ENCODE assay signal across 17 mouse cellular contexts in the genomic region with DNA sequence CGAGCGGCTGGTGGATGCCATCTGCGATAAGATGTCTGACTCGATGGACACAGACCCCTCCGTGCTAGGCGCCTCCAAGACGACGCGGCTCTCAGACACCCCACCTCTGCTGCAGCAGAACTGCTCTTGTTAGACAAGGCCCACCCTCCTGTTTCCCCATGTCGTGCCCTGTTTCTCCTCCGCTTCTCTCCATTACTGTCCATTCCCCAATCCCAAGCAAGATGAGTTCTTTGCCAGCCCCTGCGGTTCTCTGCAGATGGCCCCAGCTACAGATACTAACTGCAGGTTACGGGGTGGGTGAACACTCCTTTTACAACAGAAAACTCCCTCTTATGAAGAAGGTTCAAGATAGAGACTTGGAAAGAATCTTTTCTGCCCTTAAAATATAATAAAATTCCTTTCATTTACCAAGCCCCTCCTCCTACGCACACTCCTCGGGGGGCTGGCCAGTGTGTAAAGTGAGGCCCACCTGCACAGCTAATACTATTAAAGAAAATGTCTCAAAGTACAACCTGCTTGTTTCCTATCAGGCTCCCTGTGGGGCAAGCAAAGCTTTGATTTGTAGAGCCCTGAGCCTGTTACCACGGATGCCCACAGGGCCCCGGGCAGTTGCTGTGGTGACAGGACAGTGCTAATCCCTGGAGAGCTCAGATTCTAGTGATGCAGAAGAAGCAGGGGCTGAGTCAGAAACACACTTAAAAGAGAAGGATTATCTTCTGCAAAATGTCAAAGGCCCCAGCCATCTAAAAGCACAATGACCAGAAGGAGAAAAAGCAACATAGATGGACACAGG. TPM values are rescaled to one million over a fixed set of nuclear protein-coding genes. Genes with fewer than 3 reads are reported as not detected.
DNase-seq lines count a peak whose midpoint lies in the region; TF ChIP-seq lines count a peak whose summit lies in the region.
"Had no signal": no experiment of that assay in that cellular context is flagged by ENCODE, and none has a peak within 500 bp of the region (broad histone marks: within the 10 kb centered on the region; RNA-seq: fewer than 3 reads in every experiment).

No protein-coding gene starts in this region.

- H3K27ac ChIP-seq in left cerebral cortex, adult 2 months, result no peak overlapping the region
- peak overlapping the region; percentile 67; the same call in 1 of the 2 replicates for H3K27ac ChIP-seq in midbrain, embryonic 10.5 days (replicated peaks)
- H3K27ac ChIP-seq: heart, adult 2 months; limb, embryonic 10.5 days; liver, embryonic 13.5 days; neural tube, embryonic 12.5 days had no signal

- DNase-seq in cerebellum, postnatal 25 days, result peak; percentile 32 to 48
- DNase-seq in cerebellum, adult 9-11 months, result no peak
- peak; percentile 35 for DNase-seq in left cerebral cortex, postnatal 4 days
- DNase-seq in left cerebral cortex, adult 2 months (ENCODE audit: extremely low spot score in 1 of 2, low spot score in 2 of 2), result no peak
- DNase-seq in midbrain, embryonic 10.5 days (ENCODE audit: low spot score), result peak; percentile 74
- DNase-seq in retina, postnatal 1 day, result peak; percentile 63
- DNase-seq in left cerebral cortex, adult 8-10 months (ENCODE audit: low spot score in 2 of 2), result no peak
- DNase-seq in heart, postnatal 10 days, result no peak
- DNase-seq: adrenal gland, postnatal 10 days; B cell, adult 2 months; heart, adult 2 months; kidney, adult 9 months; kidney, postnatal 4 days; liver, embryonic 13.5 days; thymus, adult 18-20 months had no signal

- no peak overlapping the region for H3K4me3 ChIP-seq in left cerebral cortex, adult 2 months
- no peak overlapping the region for H3K4me3 ChIP-seq in midbrain, embryonic 10.5 days
- H3K4me3 ChIP-seq: heart, adult 2 months; limb, embryonic 10.5 days; liver, embryonic 13.5 days; neural tube, embryonic 12.5 days had no signal

- 62% methylated on average over 17 of the region's 17 CpGs for WGBS in midbrain, embryonic 10.5 days

- intact Hi-C loops in left cerebral cortex, postnatal 4 days (cut with DNase I), result no loop called here
- intact Hi-C loops in left cerebral cortex, adult 2 months (cut with DNase I), result no loop called here
- intact Hi-C loops in heart, postnatal 10 days (cut with DNase I), result no loop called here

- H3K4me1 ChIP-seq in midbrain, embryonic 10.5 days, result peaks cover 26% of the 10 kb centered on the region
- H3K4me1 ChIP-seq: liver, embryonic 13.5 days; neural tube, embryonic 12.5 days had no signal

- no peaks in the 10 kb centered on the region for H3K36me3 ChIP-seq in midbrain, embryonic 10.5 days
- H3K36me3 ChIP-seq: limb, embryonic 10.5 days; liver, embryonic 13.5 days; neural tube, embryonic 12.5 days had no signal

- peaks cover 93% of the 10 kb centered on the region for H3K27me3 ChIP-seq in midbrain, embryonic 10.5 days (ENCODE audit: low read depth, poor library complexity, severe bottlenecking)
- H3K27me3 ChIP-seq: liver, embryonic 13.5 days; neural tube, embryonic 12.5 days had no signal

- TF ChIP-seq CTCF in left cerebral cortex, adult 2 months (IDR thresholded peaks at IDR 0.05), result no peak

- no peaks in the 10 kb centered on the region for H3K9me3 ChIP-seq in midbrain, embryonic 10.5 days (replicated peaks)
- H3K9me3 ChIP-seq: limb, embryonic 10.5 days; liver, embryonic 13.5 days; neural tube, embryonic 12.5 days had no signal

RNA-seq across cellular contexts. Expression of a gene that starts 59.6 kb away (rescaled TPM):
- 100 to 1,000 TPM; 157 TPM for total RNA-seq in left cerebral cortex, postnatal 4 days (2021)
- total RNA-seq in left cerebral cortex, adult 2 months (2021), result 100 to 1,000 TPM; 137 to 158 TPM
- polyA plus RNA-seq in midbrain, embryonic 10.5 days (2016; fragmentation: Nextera tagmentation; extraction: Ambion mirVana), result 68.3 and 78.8 TPM in 2 replicates
- 100 to 1,000 TPM; 118 to 137 (median 123) TPM for total RNA-seq in left cerebral cortex, adult 8-10 months (2022)
- 100 to 1,000 TPM in 1 of 2 experiments, 10 to 100 TPM in 1; 88.8 to 101 TPM for total RNA-seq in heart, postnatal 10 days (2021)

Comparison
In these comparisons a context has a peak if more than half of its experiments do, and no peak if none do; other contexts are left out.
1. DNase-seq: peak in cerebellum, postnatal 25 days (2 of 2), left cerebral cortex, postnatal 4 days (single experiment), midbrain, embryonic 10.5 days (single experiment) and retina, postnatal 1 day (single experiment); none in cerebellum, adult 9-11 months (single experiment), left cerebral cortex, adult 2 months (0 of 2), left cerebral cortex, adult 8-10 months (0 of 2) and heart, postnatal 10 days (0 of 2).